Mouse (Mus musculus): ENCODE measurements at regions not wholly inside any gene's neighbourhood (a gene's known extent, or its start where the extent isn't known, plus 50 kb on each side); places are given as distances from the start of the nearest gene placed in this dataset.

DNA sequence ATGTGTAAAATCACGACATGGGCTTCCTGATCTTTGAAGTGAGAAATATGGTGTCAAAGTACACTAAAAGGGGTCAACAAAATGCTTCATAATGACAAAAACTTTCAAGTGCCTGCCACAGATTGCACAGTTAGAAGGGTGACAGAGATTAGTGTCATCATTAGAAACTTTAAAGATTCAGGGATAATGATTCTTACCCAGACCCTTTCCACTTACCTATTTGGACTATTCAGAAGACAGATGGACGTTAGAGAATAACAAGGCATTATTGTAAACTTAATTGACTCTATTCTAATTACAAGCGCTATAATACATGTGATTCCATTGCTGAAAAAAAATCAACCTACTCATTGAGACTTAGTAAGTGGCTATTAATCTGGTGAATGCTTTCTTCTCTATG lies 162.6 kb upstream of the Pcdh20 start:
- no peak for DNase-seq (ENCODE audit: low spot score in 2 of 2)

DNA sequence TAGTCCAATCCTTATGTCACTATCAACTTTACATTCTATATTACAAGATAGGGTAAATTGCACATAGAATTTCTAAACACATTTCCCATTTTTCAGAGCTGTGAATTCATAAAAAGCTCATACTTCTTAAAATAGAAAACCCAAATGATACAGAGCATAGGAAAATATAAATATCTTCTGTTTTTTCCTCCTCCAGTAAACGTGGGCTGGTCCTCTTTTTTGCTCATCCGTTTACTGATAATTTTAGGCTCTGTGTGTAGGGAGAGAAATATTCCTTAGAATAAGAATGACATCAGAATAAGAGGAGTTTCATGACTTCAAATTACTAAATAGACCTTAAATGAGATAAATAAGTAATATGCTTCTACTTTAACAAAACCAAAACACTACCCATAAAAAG lies 124.2 kb upstream of the Pcdh20 start:
- DNase-seq (ENCODE audit: low spot score in 2 of 2) = no peak

DNA sequence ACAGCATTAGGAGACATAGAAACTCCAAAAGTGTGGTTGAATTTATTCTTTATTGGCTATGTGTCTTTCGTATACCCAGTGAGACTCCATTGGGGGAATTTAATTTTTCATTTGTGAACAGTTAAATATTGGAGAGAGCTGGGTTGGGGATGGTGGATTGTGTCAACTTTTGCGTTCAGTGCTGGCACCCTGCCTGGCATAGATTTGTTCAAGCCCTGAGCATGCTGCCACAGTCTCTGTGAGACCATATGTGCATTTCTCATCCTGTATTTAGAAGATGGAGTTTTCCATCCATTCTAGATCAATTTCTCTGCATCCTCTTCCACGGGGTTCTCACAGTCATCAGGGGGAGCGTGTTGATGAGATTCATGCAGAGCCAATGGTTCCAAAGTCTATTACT lies 98.9 kb upstream of the Pcdh20 start:
- DNase-seq (ENCODE audit: low spot score in 2 of 2) = no peak

DNA sequence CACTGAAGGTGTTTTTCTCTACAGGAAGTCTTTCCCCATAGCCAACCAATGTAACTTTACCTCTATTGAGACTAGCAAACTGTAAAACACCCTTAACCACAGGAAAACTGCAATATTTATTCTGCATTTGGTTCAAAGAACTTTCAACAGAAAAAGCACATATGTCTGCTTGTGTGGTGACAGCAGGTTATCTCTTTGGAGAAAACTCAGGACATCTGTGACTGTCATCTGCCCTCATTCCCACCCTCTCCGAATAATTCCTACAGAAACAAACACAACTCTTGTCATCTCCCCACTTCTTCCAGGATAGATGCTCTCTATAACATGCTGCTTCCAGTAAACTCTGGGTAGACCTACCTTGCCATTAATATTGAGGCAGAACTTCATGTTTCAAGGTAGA lies 96.4 kb upstream of the Pcdh20 start:
- no peak for DNase-seq (ENCODE audit: low spot score in 2 of 2)

DNA sequence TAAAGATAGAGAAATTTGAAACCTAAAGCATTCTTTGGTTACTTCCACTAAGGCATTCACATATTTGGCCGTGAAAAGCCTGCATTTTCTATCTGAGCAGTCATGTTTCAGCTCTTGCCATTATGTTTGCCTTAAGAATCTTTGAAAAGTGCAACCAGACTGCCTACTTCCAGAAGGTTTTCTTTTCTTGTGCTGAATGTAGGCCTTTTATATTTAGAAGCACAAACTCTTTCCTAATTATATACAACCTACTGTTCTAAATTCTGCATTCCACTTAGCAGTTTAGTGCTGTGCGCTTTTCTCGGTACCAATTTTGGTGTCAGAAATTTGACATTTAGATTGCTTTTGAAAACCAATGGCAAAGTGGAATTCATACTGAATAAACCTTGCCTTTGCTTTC lies 72.4 kb upstream of the Pcdh20 start:
- DNase-seq (ENCODE audit: low spot score in 2 of 2) = peak; percentile 20 to 67

DNA sequence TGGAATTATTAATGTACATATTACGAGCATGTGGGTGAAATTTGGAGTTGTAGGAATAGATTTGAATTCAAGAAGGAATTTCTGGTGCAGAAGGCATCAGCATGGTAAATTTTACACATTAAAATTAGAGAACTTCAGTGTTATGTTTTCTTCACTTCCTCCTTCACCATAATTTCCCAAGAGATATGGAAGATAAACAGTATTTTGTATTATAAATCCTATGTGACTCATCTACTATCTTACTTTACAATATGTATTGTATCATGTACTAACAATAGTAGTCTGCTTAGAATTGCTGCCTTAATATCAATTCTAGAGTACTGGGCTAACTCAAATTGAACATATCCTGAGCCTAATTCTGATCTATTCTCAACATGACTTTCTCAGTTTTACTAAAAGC lies 71.3 kb upstream of the Pcdh20 start:
- no peak for DNase-seq (ENCODE audit: low spot score in 2 of 2)

Measured in left cerebral cortex, adult 9 months (tissue).